Mouse (Mus musculus) kidney, adult 2 months (tissue): ENCODE measurements around the gene Mymk. TPM values are rescaled to one million over a fixed set of nuclear protein-coding genes. Genes with fewer than 3 reads are reported as not detected.

Experiments used
- DNase-seq: peaks from one replicate; pipeline ENCODE4 v3.0.0; 2021
- H3K27ac ChIP-seq: fragments of 200-500 bp; 2 replicates; pipeline ENCODE4 v1.5.1; 2012; ENCODE audit warnings: low read depth, low read length, control low read depth, inconsistent platforms; ENCODE audit not compliant: insufficient read depth
- H3K27me3 ChIP-seq: fragments of 200-500 bp; replicated peaks from 2 replicates; pipeline ENCODE4 v1.6.1; 2012; ENCODE audit warnings: mild to moderate bottlenecking, moderate library complexity, low read length, inconsistent platforms; ENCODE audit not compliant: control insufficient read depth, insufficient read depth
- H3K36me3 ChIP-seq: fragments of 200-500 bp; 2 replicates; pipeline ENCODE4 v1.6.1; 2012; ENCODE audit warnings: mild to moderate bottlenecking, moderate library complexity, low read length, inconsistent platforms; ENCODE audit not compliant: control insufficient read depth, insufficient read depth
- H3K4me1 ChIP-seq: fragments of 200-500 bp; 2 replicates; pipeline ENCODE4 v1.6.1; 2011; ENCODE audit warnings: low read length; ENCODE audit not compliant: control insufficient read depth, insufficient read depth
- H3K4me3 ChIP-seq: fragments of 200-500 bp; 2 replicates; pipeline ENCODE4 v1.5.1; 2011; ENCODE audit warnings: mild to moderate bottlenecking, low read depth, low read length, control low read depth; ENCODE audit not compliant: insufficient read depth
- CTCF ChIP-seq: fragments of 200-500 bp; conservative IDR thresholded peaks from 2 replicates; pipeline ENCODE4 v1.5.1; 2011; ENCODE audit warnings: low read depth, mild to moderate bottlenecking, control low read depth, low read length, moderate library complexity, mixed read lengths; ENCODE audit not compliant: insufficient read depth, insufficient read length
- POLR2A ChIP-seq: fragments of 200-500 bp; IDR thresholded peaks from one replicate; pipeline ENCODE4 v1.6.1; 2011; ENCODE audit warnings: low read depth, low read length, control low read depth
- WGBS: fragments of 180-500 bp; shearing (Covaris S2); methylation state at CpG from one replicate; pipeline ENCODE4 v1.1.7; 2018; 5-methylcytosine and 5-hydroxymethylcytosine counted together
- polyA plus RNA-seq: library from polyadenylated mRNA; depleted of rRNA; stranded (reverse); fragments of >200 nt; gene quantifications from 2 replicates; pipeline ENCODE4 v1.2.3, GENCODE M21; 2012; rRNA removed

Mymk gene
- polyA plus RNA-seq, 1 experiment = 0.09 TPM

GRCm38 (mm10) chr2:27017802-27018201 lies 54.2 kb downstream of the Mymk start:
- H3K4me3 ChIP-seq = no peak overlapping the region
- no peak overlapping the region for H3K27ac ChIP-seq
- H3K4me1 ChIP-seq = no peaks in the 10 kb centered on the region
- DNase-seq = peak; percentile 70
- TF ChIP-seq CTCF (peak; percentile 88), POLR2A (no peak)
- no peaks in the 10 kb centered on the region for H3K36me3 ChIP-seq
- WGBS = 43% methylated on average over 5 of the region's 5 CpGs
- H3K27me3 ChIP-seq = no peaks in the 10 kb centered on the region

Other genes with a start within 250 kb of the Mymk start
- gene Abo, start 207.2 kb downstream of the Mymk start, polyA plus RNA-seq = not detected in 2 replicates
- 6.4 and 7.0 TPM in 2 replicates for gene Surf6, start 169.3 kb downstream of the Mymk start, polyA plus RNA-seq
- gene Med22, start 161.5 kb downstream of the Mymk start, polyA plus RNA-seq = 39.5 and 42.6 TPM in 2 replicates
- 805 and 948 TPM in 2 replicates for gene Rpl7a, start 161.4 kb downstream of the Mymk start, polyA plus RNA-seq
- 30.0 and 31.4 TPM in 2 replicates for gene Surf2, start 155.8 kb downstream of the Mymk start, polyA plus RNA-seq
- 61.0 and 85.2 TPM in 2 replicates for gene Surf1, start 155.6 kb downstream of the Mymk start, polyA plus RNA-seq
- 198 and 270 TPM in 2 replicates for gene Surf4, start 138.3 kb downstream of the Mymk start, polyA plus RNA-seq
- 0.16 TPM in 2 replicates for gene Stkld1, start 138.1 kb downstream of the Mymk start, polyA plus RNA-seq
- gene Rexo4, start 107.8 kb downstream of the Mymk start, polyA plus RNA-seq = 16.0 and 19.2 TPM in 2 replicates
- 0.77 and 0.94 TPM in 2 replicates for gene Adamts13, start 98.8 kb downstream of the Mymk start, polyA plus RNA-seq
- gene Cacfd1, start 62.3 kb downstream of the Mymk start, polyA plus RNA-seq = 70.2 and 72.7 TPM in 2 replicates
- 1.5 and 1.8 TPM in 2 replicates for gene Slc2a6, start 44.2 kb downstream of the Mymk start, polyA plus RNA-seq
- 21.7 and 25.7 TPM in 2 replicates for gene Adamtsl2, start 7.2 kb upstream of the Mymk start, polyA plus RNA-seq
- 0.38 and 0.42 TPM in 2 replicates for gene Fam163b, start 70.3 kb upstream of the Mymk start, polyA plus RNA-seq
- gene Dbh, start 93.1 kb upstream of the Mymk start, polyA plus RNA-seq = 3.1 and 10.1 TPM in 2 replicates
- gene Sardh, start 176.2 kb upstream of the Mymk start, polyA plus RNA-seq = 232 and 278 TPM in 2 replicates